Mouse (Mus musculus) megakaryocyte-erythroid progenitor cell, adult 5 weeks (primary cell): ENCODE results near the gene Pcsk1n. TPM values are rescaled to one million over a fixed set of nuclear protein-coding genes. Genes with fewer than 3 reads are reported as not detected.

ENCODE experiments used
- polyA plus RNA-seq: library from polyadenylated mRNA; stranded (reverse); fragments of >175 nt; gene quantifications from 2 replicates; pipeline ENCODE4 v1.2.3, GENCODE M21; 2012

Pcsk1n gene
- 0.06 TPM in 2 replicates for polyA plus RNA-seq

DNA sequence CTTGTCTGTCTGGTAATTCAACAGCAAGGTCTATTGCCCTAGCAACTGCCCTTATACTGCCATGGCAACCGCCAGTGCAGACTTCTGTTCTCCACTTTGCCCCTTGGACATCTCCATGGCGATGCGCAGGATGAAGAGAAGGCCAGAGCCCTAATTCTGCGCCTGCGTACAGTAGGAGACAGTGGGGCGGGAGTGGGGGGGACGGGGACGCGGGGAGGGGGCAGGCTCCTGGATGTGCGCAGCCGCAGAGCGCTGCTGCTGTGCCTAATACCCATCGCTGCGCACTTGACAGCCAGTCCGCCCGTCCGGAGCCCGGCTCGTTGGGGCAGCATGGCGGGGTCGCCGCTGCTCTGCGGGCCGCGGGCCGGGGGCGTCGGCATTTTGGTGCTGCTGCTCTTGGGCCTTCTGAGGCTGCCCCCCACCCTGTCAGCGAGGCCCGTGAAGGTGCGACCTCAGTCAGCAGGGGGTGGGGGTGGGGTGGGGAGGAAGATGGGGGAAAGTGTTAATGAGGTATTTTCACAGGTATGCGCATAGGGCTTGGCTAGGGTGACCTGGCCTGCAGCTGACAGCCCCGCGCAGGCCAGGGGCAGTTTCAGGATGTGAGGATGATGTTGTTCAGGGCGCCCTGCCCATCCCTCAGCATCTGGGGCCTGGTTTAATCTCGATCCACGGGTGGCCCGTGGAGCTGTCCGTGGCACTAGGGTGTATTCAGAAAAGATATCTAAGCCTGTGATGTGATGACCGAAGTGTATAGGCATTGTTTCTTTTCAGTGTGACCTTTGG, at the start of gene Pcsk1n:
Gene Pcsk1n, plus strand, starts transcription at position 222 of the 783 bp plus-strand sequence.

DNA sequence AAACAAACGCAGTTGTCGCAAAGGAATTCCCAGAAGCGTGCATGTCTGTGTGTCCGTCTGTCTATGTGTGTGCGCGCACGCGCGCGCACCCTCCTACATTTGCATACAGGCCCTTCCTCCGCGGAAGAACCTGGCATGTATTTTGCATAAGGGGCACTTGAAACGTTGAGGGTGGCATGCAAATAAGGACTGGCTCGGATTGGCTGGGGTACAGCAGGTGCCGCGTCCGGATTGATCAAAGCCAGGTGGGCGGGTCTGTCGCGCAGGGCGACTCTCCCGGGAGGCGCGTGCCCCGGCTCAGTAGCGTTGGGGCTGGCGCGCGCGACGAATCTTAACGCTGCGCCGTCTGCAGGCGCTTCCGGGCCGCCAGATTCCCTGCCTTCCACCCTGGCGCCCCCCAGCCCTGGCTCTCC, 41.6 kb upstream of the Pcsk1n start, which contains the start of gene Pim2:
Gene Pim2, plus strand, starts transcription at position 256 of the 413 bp plus-strand sequence.

DNA sequence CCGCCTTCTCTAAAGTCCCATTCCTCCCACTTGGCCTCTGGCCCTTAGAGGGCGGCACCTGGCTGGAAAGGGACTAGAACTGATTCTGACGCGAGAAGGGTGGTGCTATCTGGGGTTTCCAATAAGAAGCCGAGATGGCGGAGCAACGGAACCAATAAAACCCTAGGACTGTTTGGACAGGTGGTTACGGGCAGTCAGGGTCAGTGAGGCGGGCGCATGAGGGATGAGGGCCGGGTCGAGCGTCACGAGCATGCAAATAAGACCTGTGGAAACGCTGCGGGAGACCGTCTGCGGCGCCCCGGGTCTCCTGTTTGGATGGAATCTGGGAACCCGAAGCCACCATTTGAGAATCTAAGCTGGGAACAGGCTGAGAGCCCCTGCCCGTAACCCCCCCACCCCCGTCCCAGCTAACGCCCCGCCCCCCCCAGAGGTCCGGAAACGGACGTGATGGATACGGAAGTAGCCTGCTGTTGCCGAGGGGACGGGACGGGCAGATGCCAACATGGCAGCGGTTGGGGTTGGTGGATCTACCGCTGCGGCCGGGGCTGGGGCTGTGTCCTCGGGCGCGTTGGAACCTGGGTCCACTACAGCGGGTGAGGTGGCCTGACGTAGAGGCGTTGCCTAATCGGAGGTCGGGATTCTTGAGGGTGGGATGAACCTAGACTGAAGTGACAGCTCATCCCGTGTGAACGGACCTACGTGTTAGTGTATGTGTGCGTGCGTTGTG, 35.6 kb upstream of the Pcsk1n start, which contains the start of gene Slc35a2:
Gene Slc35a2, plus strand, starts transcription at position 188 of the 727 bp plus-strand sequence.

DNA sequence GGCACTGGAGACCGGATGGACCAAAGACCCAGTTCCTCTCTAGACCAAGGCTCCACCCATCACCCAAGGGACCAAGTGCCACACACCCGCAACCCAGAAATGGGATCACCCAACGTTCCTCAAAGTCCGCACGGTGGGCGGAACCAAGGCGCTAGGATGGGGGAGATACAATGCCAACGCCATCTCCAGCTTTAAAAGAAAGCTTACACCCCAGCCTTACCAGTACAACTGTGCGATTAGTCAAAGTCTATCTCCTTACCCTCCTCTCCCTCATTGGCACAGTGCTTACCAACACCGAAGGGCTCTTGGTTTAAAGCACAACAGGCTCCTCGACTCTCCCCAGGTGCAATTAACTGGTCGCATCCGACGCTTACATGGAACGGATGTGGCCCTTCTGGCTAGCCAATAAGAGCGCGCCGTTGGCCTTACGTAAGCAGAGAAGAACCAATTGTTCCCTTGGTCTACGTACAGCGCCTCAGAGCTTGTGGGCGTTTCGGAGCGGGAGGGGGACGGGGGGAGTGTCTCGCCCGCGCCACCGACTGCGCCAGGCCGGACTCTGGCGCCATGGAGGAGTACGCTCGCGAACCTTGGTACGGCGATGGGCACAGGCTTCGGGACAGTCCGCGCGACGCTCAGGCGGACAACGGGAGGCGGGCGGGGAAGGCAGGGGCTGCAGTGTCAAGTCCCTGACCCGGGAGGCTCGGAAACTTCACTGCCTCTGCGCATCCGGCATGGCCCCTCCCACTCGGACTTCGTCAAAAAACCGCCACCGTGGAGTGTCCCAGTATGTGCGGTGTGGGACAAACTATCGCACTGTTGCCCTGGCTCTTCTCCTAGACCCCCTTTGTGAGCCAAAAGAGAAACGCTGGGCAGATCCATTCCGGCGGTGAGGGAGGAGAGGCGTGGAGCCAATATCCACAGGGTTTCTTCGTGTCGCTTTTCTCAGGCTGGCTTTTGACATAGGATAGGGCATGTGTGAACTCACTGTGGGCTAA, 20.4 kb upstream of the Pcsk1n start, which contains the start of the genes Pqbp1 and Timm17b:
Gene Pqbp1, minus strand, starts transcription at position 390 of the 995 bp plus-strand sequence.
Gene Timm17b, plus strand, starts transcription at position 478 of the 995 bp plus-strand sequence.

DNA sequence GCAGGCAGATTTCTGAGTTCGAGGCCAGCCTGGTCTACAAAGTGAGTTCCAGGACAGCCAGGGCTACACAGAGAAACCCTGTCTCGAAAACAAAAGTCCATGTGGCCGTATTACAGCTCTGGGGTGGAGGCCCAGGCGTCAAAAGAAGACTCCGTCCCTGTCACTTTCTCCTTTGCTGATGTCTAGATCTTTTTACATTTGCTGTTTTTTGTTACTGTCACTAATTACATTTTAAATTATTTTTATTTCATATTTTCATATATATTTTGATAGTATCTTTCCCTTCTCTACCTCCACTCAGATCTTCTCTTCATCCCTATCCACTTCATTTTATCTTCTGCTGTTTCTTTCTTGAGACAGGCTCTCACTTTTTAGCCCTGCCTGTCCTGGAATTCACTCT, 11.9 kb upstream of the Pcsk1n start, which contains the start of gene Gm10491:
Gene Gm10491, minus strand, starts transcription at position 101 of the 400 bp plus-strand sequence.

DNA sequence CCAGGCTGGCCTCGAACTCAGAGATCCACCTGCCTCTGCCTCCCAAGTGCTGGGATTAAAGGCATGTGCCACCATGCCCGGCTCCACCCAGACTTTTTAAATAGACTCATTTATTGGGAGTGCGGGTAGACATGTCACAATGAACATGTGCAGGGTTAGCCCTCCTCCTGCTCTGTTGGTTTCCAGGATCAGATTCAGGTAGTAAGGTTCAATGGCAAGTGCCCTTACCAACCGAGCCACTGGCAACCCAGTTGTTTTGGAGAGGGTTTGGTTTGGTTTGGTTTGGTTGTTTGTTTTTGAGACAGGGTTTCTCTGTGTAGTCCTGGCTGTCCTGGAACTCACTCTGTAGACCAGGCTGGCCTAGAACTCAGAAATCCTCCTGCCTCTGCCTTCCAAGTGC, 10.4 kb upstream of the Pcsk1n start, which contains the start of gene Gm10490:
Gene Gm10490, plus strand, starts transcription at position 301 of the 400 bp plus-strand sequence.

DNA sequence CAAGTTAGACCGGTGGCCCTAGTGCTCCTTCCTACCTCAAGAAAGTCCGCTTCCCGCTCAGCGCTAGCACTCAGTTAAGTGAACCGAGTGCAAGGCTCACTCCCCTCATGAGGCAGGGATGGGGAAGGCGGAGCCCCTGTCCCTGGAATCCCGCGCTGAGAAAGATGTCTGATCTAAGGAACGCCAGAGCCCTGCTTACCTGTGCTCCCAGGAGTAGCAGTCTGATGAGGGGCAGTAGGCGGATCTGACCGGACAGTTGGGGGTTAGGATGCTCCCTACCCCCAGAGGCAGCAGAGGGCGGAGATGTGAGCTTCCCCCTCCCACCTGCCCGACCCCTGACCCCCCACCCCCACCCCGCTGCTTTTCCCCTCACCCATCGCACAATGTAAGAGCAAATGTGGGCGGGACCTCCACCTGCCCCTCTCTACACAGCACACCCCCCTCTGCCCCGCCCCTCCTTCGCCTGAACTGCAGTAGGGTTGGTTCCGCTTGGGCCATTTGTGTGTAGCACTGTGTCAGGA, 8.7 kb downstream of the Pcsk1n start, which contains the start of gene Eras:
Gene Eras, minus strand, starts transcription at position 338 of the 521 bp plus-strand sequence.

DNA sequence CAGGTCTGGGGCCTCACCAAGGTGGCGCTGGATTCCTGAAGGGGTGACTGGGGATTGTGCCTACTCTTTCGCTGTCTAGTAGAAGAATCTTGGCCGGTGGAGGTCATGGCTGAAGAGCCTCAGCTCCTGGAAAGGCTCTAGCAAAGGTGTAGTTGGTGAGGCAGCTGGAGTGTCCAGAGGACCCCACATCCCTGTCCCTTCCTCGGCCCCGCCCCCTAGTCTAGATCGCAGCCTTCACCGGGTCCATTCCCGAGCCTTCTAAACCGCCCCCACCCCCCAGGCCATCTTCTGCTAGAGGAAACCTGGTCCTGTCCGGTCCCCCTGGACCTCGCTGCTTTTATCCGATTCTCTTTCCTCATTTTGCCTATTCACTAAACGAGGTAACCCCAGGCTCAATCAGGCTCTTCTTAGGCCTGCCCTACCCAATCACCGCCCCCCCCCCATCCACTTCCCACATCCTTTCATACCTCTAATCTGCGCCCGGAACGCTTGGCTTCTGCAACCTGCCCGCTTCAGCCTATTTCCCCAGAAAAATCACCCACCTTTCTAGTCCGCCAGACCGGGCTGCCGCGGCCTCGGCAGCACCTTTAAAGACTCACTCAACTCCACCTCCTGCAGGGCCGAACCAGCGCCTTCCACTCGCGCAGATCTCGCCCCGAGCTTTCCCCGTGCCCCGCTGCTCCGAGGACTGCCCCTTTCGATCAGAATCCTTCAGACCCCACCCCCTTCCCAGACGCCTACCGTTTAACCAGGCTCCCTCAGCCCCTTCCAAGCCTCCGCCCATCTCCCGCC, 27.7 kb downstream of the Pcsk1n start, which contains the start of gene Hdac6:
Gene Hdac6, minus strand, starts transcription at position 782 of the 792 bp plus-strand sequence.

Other genes with a start within 250 kb of the Pcsk1n start
- gene Plp2, start 248.4 kb upstream of the Pcsk1n start, polyA plus RNA-seq, result 78.6 and 85.3 TPM in 2 replicates
- gene Magix, start 238.6 kb upstream of the Pcsk1n start, polyA plus RNA-seq, result 0.02 and 0.16 TPM in 2 replicates
- 7.6 and 9.3 TPM in 2 replicates for gene Gpkow, start 222.7 kb upstream of the Pcsk1n start, polyA plus RNA-seq
- gene Wdr45, start 205.5 kb upstream of the Pcsk1n start, polyA plus RNA-seq, result 29.1 and 38.9 TPM in 2 replicates
- gene Gm45208, start 197.6 kb upstream of the Pcsk1n start, polyA plus RNA-seq, result 5.4 and 5.5 TPM in 2 replicates
- gene Praf2, start 191.4 kb upstream of the Pcsk1n start, polyA plus RNA-seq, result 13.0 and 14.3 TPM in 2 replicates
- 9.2 and 12.0 TPM in 2 replicates for gene Ccdc120, start 168.9 kb upstream of the Pcsk1n start, polyA plus RNA-seq
- 35.0 and 39.3 TPM in 2 replicates for gene Tfe3, start 157.3 kb upstream of the Pcsk1n start, polyA plus RNA-seq
- gene Gripap1, start 130.1 kb upstream of the Pcsk1n start, polyA plus RNA-seq, result 30.7 and 49.9 TPM in 2 replicates
- gene Kcnd1, start 97.5 kb upstream of the Pcsk1n start, polyA plus RNA-seq, result 0.55 and 0.57 TPM in 2 replicates
- gene Otud5, start 78.5 kb upstream of the Pcsk1n start, polyA plus RNA-seq, result 82.6 and 87.6 TPM in 2 replicates
- gene Pim2, start 41.6 kb upstream of the Pcsk1n start, polyA plus RNA-seq, result 24.2 and 25.3 TPM in 2 replicates
- gene Slc35a2, start 35.8 kb upstream of the Pcsk1n start, polyA plus RNA-seq, result 43.2 and 61.9 TPM in 2 replicates
- 168 and 179 TPM in 2 replicates for gene Pqbp1, start 20.6 kb upstream of the Pcsk1n start, polyA plus RNA-seq
- gene Timm17b, start 20.5 kb upstream of the Pcsk1n start, polyA plus RNA-seq, result 115 and 120 TPM in 2 replicates
- not detected in 2 replicates for gene Gm10491, start 12.0 kb upstream of the Pcsk1n start, polyA plus RNA-seq
- gene Gm10490, start 10.3 kb upstream of the Pcsk1n start, polyA plus RNA-seq, result not detected in 2 replicates
- not detected in 2 replicates for gene Eras, start 8.8 kb downstream of the Pcsk1n start, polyA plus RNA-seq
- gene Hdac6, start 28.1 kb downstream of the Pcsk1n start, polyA plus RNA-seq, result 8.0 and 10.3 TPM in 2 replicates
- 28.0 and 45.7 TPM in 2 replicates for gene Gata1, start 58.2 kb downstream of the Pcsk1n start, polyA plus RNA-seq
- gene Glod5, start 98.7 kb downstream of the Pcsk1n start, polyA plus RNA-seq, result not detected in 2 replicates
- 20.0 and 21.1 TPM in 2 replicates for gene Suv39h1, start 154.9 kb downstream of the Pcsk1n start, polyA plus RNA-seq
- 231 and 266 TPM in 2 replicates for gene Was, start 170.7 kb downstream of the Pcsk1n start, polyA plus RNA-seq
- gene Wdr13, start 213.1 kb downstream of the Pcsk1n start, polyA plus RNA-seq, result 36.2 and 54.9 TPM in 2 replicates
- gene Rbm3, start 226.1 kb downstream of the Pcsk1n start, polyA plus RNA-seq, result 148 and 243 TPM in 2 replicates